Mouse (Mus musculus): ENCODE data around the gene Hoxc12. TPM values are rescaled to one million over a fixed set of nuclear protein-coding genes. Genes with fewer than 3 reads are reported as not detected.

The Hoxc12 gene
- polyA plus RNA-seq, 1 experiment = not detected

- TF ChIP-seq CTCF (IDR thresholded peaks at IDR 0.05; ENCODE audit: borderline replicate concordance, insufficient read depth, low read depth, low read length) = no peak
- TF ChIP-seq POLR2A (IDR thresholded peaks at IDR 0.05; ENCODE audit: borderline replicate concordance, insufficient read depth, low read length) = no peak
- Histone ChIP-seq H3K4me3 (replicated peaks; ENCODE audit: insufficient read depth, low read depth, low read length) (no peak overlapping the region), H3K27ac (ENCODE audit: insufficient read depth, low read length) (no peak overlapping the region), H3K27me3 (ENCODE audit: control insufficient read depth, insufficient read depth, low read length) (peaks cover 12% of the 10 kb centered on the region; the same call in 1 of the 2 replicates), H3K4me1 (ENCODE audit: control insufficient read depth, insufficient read depth, low read length) (no peaks in the 10 kb centered on the region)
- 17% methylated on average over 2 of the region's 2 CpGs for WGBS
- no peak for DNase-seq
Observed at GRCm38 (mm10) chr15:102950877-102951276, 14.3 kb downstream of the Hoxc12 start.

DNA sequence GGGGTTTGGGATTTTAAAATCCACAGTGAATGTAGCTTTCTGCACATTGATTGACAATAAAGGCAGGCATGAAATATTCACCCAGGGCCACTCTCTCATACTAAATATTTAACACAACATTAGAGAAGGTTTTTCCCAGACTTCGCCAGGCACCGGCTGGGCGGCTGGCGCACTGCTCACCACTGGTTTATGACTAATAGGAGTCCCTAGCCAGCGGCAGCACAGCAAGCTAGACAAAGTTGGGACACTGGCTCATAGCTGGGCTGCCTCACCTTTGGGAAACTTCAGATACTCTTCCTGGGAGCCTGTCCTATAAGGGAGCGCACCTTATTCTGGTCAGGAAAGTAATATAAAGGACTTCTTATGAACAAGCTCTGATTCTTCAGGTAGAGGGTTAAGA lies 17.0 kb downstream of the Hoxc12 start:
- Histone ChIP-seq H3K27me3 (ENCODE audit: control insufficient read depth, insufficient read depth, low read length) (peaks cover 14% of the 10 kb centered on the region; the same call in 1 of the 2 replicates), H3K4me3 (replicated peaks; ENCODE audit: insufficient read depth, low read depth, low read length) (no peak overlapping the region), H3K4me1 (ENCODE audit: control insufficient read depth, insufficient read depth, low read length) (no peaks in the 10 kb centered on the region), H3K27ac (ENCODE audit: insufficient read depth, low read length) (no peak overlapping the region)
- no peak for DNase-seq
- TF ChIP-seq CTCF (IDR thresholded peaks at IDR 0.05; ENCODE audit: borderline replicate concordance, insufficient read depth, low read depth, low read length) (no peak), POLR2A (IDR thresholded peaks at IDR 0.05; ENCODE audit: borderline replicate concordance, insufficient read depth, low read length) (no peak)
- whole genome bisulfite sequencing = 6% methylated on average over 6 of the region's 6 CpGs

DNA sequence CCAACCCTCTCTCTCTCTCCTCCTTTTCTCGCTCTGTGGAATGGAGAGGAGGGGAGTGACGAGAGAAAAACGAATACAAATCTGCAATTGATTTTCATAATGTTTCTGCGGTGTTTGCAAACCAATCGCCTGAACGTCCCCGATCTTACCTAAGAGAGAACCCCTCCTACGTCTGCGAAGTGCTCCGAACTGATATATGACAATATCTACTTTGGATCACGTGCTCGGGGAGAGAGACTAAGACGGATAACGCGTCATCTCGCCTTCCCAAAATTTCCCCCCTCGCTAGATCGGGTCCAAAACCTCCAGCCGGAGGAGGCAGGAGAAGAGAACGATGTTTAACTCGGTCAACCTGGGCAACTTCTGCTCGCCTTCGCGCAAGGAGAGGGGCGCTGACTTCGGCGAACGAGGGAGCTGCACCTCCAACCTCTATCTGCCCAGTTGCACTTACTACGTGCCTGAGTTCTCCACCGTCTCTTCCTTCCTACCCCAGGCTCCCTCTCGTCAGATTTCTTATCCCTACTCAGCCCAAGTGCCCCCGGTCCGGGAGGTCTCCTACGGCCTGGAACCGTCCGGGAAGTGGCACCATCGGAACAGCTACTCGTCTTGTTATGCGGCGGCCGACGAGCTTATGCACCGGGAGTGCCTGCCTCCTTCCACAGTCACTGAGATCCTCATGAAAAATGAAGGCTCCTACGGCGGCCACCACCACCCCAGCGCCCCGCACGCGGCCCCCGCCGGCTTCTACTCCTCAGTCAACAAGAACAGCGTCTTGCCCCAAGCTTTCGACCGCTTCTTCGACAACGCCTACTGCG lies 17.8 kb downstream of the Hoxc12 start, which contains the start of gene Hoxc11:
Gene Hoxc11 (plus strand): TSS at position 236 of the 815 bp plus-strand sequence.
- no peak within 1 kb of the TSS for H3K4me3 ChIP-seq (replicated peaks; ENCODE audit: insufficient read depth, low read depth, low read length)
- TF ChIP-seq POLR2A (IDR thresholded peaks at IDR 0.05; ENCODE audit: borderline replicate concordance, insufficient read depth, low read length) = no peak
- TF ChIP-seq CTCF (IDR thresholded peaks at IDR 0.05; ENCODE audit: borderline replicate concordance, insufficient read depth, low read depth, low read length) = no peak
- under 1% methylated on average over 57 of the region's 57 CpGs for WGBS

DNA sequence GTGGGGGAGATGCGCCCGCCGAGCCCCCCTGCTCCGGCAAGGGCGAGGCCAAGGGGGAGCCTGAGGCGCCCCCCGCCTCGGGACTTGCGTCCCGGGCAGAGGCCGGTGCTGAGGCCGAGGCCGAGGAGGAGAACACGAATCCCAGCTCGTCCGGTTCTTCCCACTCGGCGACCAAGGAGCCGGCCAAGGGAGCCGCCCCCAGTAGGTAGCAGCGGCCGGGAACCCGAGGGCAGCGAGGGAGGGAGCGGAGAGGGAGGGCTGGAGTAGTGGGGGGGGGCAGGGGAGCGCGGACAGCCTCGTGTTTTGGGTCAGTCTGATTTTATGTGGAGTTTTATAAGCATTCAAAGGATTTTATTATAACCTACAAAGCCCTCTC lies 18.4 kb downstream of the Hoxc12 start:
- TF ChIP-seq CTCF (IDR thresholded peaks at IDR 0.05; ENCODE audit: borderline replicate concordance, insufficient read depth, low read depth, low read length) (no peak), POLR2A (IDR thresholded peaks at IDR 0.05; ENCODE audit: borderline replicate concordance, insufficient read depth, low read length) (no peak)
- H3K27me3 ChIP-seq (ENCODE audit: control insufficient read depth, insufficient read depth, low read length) = peaks cover 11% of the 10 kb centered on the region; the same call in 1 of the 2 replicates
- no peak overlapping the region for H3K4me3 ChIP-seq (replicated peaks; ENCODE audit: insufficient read depth, low read depth, low read length)
- no peak for DNase-seq
- WGBS = under 1% methylated on average over 28 of the region's 28 CpGs
- H3K4me1 ChIP-seq (ENCODE audit: control insufficient read depth, insufficient read depth, low read length) = no peaks in the 10 kb centered on the region
- no peak overlapping the region for H3K27ac ChIP-seq (ENCODE audit: insufficient read depth, low read length)

More for the DNA sequence above, 17.8 kb downstream of the Hoxc12 start, which contains the start of gene Hoxc11:
- no peaks in the 10 kb centered on the region for H3K4me1 ChIP-seq (ENCODE audit: control insufficient read depth, insufficient read depth, low read length)
- DNase-seq = no peak
- peaks cover 12% of the 10 kb centered on the region; the same call in 1 of the 2 replicates for H3K27me3 ChIP-seq (ENCODE audit: control insufficient read depth, insufficient read depth, low read length)
- H3K27ac ChIP-seq (ENCODE audit: insufficient read depth, low read length) = no peak within 1 kb of the TSS

DNA sequence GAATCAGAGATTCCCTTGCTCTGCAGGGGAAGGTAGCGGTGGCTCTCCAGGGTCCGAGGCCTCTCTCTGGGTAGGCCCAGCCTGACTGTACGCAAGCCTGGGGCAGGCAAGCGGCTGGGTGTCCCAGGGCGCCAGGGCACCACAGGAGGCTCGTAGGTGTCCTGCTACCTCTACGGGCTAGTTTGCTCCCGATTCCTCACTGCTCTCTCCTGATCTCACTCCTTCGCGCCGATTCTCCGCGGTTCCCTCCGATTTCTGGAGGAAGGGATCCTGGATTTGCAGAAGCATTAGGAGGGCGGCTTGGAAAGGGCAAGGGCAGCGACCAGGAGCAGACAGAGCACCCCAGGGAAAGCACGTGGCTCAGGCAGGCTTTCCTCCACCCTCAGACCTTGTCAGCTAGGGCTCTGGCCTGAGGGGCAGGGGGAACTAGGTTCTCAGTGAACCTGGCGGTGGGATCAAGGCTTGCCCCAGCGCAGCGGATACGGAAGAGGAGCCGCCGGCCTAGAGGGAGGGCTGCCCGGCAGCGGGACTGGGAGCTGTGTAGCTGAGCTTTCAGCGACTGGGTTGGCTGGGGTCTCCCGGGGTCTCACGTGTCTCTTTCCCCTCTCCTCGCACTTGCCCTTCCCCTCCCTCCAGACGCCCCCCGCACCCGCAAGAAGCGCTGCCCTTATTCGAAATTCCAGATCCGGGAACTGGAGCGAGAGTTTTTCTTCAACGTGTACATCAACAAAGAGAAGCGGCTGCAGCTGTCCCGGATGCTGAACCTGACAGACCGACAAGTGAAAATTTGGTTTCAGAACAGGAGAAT lies 19.5 kb downstream of the Hoxc12 start:
- 2% methylated on average over 40 of the region's 40 CpGs for WGBS

DNA sequence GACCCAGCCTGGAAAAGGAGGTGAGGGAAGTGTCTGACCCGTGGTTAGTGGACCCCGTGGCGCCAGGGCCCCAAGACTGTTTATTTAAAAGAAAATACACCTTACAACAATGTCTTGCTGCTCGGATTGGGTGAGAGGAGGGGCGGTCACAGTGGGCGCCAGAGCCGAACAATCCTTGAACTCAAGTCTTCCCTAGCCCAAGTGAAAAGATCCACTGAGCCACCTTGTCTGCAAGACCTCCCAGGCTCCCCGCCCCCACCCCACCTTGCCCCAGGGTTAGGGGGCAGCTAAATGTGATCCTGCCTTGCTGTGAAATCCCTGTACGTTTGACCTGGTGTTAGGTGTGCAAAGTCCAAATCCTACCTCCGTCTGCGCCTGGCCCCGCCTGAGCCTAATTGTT lies 20.3 kb downstream of the Hoxc12 start:
- TF ChIP-seq POLR2A (IDR thresholded peaks at IDR 0.05; ENCODE audit: borderline replicate concordance, insufficient read depth, low read length) (no peak), CTCF (IDR thresholded peaks at IDR 0.05; ENCODE audit: borderline replicate concordance, insufficient read depth, low read depth, low read length) (no peak)
- Histone ChIP-seq H3K27me3 (ENCODE audit: control insufficient read depth, insufficient read depth, low read length) (peaks cover 9% of the 10 kb centered on the region; the same call in 1 of the 2 replicates), H3K4me3 (replicated peaks; ENCODE audit: insufficient read depth, low read depth, low read length) (no peak overlapping the region), H3K4me1 (ENCODE audit: control insufficient read depth, insufficient read depth, low read length) (no peaks in the 10 kb centered on the region), H3K27ac (ENCODE audit: insufficient read depth, low read length) (no peak overlapping the region)
- 2% methylated on average over 12 of the region's 12 CpGs for whole genome bisulfite sequencing
- no peak for DNase-seq

More for the DNA sequence above, 19.5 kb downstream of the Hoxc12 start:
- no peak overlapping the region for H3K27ac ChIP-seq (ENCODE audit: insufficient read depth, low read length)
- DNase-seq = no peak
- TF ChIP-seq POLR2A (IDR thresholded peaks at IDR 0.05; ENCODE audit: borderline replicate concordance, insufficient read depth, low read length) (no peak), CTCF (IDR thresholded peaks at IDR 0.05; ENCODE audit: borderline replicate concordance, insufficient read depth, low read depth, low read length) (no peak)
- no peaks in the 10 kb centered on the region for H3K4me1 ChIP-seq (ENCODE audit: control insufficient read depth, insufficient read depth, low read length)
- H3K4me3 ChIP-seq (replicated peaks; ENCODE audit: insufficient read depth, low read depth, low read length) = no peak overlapping the region
- peaks cover 11% of the 10 kb centered on the region; the same call in 1 of the 2 replicates for H3K27me3 ChIP-seq (ENCODE audit: control insufficient read depth, insufficient read depth, low read length)

DNA sequence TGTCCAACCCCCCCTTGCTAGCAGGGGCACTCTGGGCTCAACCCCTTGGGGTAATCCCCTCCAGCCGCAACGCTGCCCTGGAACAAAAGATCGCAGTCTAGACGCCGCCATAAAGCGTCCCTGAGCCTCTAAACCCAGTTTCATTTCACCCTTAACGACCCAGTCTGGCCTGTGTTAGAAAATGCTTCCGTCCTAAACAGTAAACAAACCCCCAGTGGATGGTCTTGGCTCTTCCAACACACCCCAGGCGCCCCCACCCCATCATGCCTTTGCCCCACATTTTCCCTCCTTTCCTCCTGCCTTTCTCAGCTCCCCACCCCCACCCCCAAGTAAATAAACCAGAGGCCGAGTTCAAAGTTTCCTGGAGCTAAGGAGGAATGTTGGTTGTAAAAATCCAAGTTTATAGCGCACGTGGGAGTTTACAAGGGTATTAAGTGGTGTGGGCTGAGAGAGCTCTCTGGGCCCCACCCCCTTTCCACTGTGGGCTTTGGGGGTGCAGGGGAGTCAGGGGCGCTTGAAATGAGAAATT lies 23.2 kb downstream of the Hoxc12 start:
- H3K27ac ChIP-seq (ENCODE audit: insufficient read depth, low read length) = no peak overlapping the region
- DNase-seq = no peak
- TF ChIP-seq CTCF (IDR thresholded peaks at IDR 0.05; ENCODE audit: borderline replicate concordance, insufficient read depth, low read depth, low read length) = no peak
- TF ChIP-seq POLR2A (IDR thresholded peaks at IDR 0.05; ENCODE audit: borderline replicate concordance, insufficient read depth, low read length) = no peak
- no peak overlapping the region for H3K4me3 ChIP-seq (replicated peaks; ENCODE audit: insufficient read depth, low read depth, low read length)
- 1% methylated on average over 13 of the region's 13 CpGs for WGBS
- peaks cover 16% of the 10 kb centered on the region; the same call in 1 of the 2 replicates for H3K27me3 ChIP-seq (ENCODE audit: control insufficient read depth, insufficient read depth, low read length)
- no peaks in the 10 kb centered on the region for H3K4me1 ChIP-seq (ENCODE audit: control insufficient read depth, insufficient read depth, low read length)

Data from cerebellum, adult 2 months (tissue).